Mouse (Mus musculus): Measurements from ENCODE around the gene Btbd16.

Btbd16 gene

GRCm38 (mm10) chr7:130819624-130820023 is 45.8 kb downstream of the Btbd16 start:
- peak; percentile 88 for DNase-seq

DNA sequence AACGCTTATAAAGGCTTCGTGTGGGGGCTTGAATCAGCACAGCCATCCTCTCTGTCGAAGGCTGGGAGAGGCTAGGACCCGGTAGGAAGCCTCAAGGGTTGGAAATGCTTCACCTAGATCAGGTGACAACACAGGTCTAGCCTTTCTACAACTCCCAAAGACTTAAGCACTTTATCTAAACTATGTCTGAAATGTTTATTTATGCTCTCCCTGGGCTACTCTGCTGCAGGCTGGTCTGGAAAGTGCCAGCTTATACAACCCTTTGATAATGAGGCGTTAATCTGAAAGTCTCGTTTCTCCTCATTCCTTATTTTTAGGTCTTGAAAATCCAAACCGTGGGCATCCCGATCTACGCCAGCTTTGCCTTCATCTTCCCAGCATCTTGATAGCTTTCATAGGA is 50.1 kb downstream of the Btbd16 start:
- no peak for DNase-seq

- no peak for DNase-seq
Measured at GRCm38 (mm10) chr7:130826343-130826742, 52.5 kb downstream of the Btbd16 start.

- no peak for DNase-seq
Measured at GRCm38 (mm10) chr7:130827431-130827830, 53.6 kb downstream of the Btbd16 start.

GRCm38 (mm10) chr7:130827844-130828403 is 54.1 kb downstream of the Btbd16 start:
- no peak for DNase-seq

- DNase-seq = no peak
Measured at GRCm38 (mm10) chr7:130828475-130828874, 54.6 kb downstream of the Btbd16 start.

DNA sequence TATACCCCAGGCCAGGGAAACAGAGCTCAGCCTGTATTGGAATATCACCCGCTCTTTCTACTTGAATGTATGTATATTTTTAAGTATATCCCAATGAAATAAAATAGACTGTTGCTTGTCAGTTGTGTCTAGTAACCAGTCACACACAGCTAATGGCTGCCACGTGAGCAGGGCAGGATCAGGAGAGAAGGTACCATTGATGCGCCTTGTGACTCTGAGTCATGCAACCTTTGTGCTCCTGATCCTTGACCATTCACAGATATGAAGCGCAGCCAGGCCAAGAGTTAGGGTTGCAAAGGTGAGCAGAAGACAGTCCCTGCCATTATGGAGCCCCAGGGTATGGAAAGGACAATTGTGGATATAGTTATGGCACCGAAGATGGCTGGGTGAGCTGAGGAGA is 57.7 kb downstream of the Btbd16 start:
- DNase-seq = no peak

DNA sequence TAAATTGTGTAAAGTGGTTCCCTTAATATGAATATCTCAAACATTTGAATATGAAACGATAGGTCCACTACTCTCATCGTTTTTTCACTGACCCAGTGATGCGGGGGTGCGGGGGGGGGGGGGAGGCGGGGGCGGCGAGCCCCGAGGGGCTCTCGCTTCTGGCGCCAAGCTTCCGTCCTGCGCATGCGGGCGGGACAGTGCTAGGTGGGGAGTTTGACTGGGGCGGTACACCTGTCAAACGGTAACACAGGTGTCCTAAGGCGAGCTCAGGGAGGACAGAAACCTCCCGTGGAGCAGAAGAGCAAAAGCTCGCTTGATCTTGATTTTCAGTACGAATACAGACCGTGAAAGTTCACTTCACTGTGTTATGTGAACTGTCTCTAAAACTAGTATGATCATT is 60.4 kb downstream of the Btbd16 start:
- DNase-seq = no peak

DNA sequence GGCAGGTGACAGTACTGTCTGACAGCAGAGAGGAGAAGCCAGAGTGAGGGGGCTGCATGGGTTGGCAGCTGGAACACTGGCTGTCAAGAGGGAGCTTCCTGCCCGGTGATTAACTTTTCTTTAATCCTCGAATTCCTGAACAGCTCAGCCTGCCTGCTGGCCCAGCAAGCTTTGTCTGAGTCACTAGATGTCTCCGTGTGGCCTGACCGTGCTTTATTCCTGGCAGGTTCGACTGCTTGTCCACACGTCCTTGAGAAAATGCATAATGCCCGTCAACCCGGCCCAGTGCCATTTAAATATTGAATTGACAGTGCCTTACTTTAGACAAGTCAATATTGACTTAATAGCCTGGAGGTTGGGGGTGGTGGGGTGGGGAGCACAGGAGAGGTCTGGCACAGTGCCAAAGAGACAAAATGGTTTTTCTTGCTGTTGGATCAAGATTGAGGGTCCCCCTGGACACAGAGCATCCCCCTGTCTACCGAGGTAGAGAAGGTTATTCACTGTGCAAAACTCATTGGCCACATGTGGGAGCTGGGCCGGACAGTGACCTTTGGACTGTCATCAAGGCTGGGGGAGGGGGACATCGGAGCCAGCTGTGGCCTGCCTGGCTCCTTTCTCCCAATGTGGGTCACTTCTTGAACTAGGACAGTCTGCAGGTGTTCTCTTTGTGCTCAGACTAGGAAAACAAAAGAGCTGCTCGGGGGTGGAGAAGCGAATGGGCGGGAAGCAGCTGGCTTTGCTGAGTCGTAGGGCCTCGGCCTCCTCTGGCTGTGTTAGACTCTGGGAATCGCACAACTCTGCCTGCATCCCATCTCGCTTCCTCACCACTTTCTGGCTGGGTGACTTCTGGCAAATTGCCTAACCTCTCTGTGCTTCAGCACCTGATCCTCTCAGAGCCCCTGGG is 61.3 kb downstream of the Btbd16 start:
- DNase-seq = no peak

- DNase-seq = no peak
Measured at GRCm38 (mm10) chr7:130836066-130836465, 62.2 kb downstream of the Btbd16 start.

DNA sequence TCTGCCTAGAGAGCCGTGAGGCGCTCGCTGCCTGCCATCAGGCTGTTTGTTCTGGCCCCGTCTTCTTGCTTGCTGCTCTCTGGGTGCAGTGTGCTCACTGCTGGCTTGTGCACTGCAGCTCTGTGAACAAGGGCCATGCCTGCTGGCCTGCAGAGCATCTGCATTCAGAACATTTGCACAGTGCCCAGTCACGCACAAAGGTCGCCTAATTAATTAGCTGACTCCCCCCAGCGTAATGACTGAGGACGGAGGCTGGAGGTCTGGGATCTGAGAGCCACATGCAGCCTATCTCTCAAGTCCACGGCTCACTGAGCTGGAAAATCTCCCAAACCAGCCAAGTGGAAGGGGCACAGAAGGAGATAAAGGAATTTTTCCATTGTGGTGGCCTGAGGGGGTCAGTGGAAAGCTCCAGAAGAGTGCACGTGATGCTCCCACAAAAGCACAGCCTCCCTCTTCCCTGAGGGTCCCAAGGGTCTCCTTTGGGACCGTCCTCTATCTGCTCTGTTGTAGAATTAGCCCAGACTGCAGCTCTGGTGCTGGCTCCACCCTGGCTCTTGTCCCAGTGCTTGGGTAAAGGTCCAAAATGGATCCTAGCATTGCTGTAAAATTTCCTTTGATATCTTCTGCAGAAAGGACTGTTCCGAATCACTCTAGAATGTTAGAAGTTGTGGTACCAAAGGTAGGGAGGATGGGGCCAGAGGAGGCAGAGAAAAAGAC is 64.2 kb downstream of the Btbd16 start:
- no peak for DNase-seq

- no peak for DNase-seq
Measured at GRCm38 (mm10) chr7:130838658-130839025, 64.8 kb downstream of the Btbd16 start.

DNA sequence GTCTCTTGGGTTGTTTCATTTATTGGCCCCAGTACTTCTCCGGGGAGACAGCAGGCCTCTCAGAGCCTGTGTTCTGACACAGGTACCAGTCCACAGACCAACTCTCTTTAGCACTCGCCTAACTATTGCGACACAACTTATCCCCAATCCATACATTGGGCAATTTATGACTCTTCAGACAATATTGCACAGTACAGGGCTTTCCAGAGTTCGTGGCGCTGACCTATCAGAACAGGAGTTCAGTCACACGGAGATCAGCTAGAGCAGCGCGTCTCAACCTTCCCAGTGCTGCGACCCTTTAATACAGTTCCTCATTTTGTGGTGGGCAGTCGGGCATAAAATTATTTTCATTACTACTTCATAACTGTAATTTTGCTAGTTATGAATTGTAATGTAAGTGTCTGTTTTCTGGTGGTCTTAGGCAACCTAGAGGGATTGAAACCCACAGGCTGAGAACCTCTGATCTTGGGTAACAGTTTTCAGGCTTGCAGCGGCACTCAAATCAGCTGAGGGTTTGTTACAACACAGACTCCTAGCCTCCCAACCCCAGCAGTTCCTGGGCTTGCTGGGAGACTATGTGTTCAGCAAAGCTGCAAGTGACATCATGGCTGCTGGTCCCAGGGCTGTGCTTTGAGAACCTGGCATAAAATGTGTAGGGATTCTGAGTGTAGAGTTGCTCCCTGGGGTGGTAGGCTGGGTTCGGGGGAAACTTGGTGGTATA is 65.7 kb downstream of the Btbd16 start:
- no peak for DNase-seq

- no peak for DNase-seq
Measured at GRCm38 (mm10) chr7:130847164-130847718, 73.4 kb downstream of the Btbd16 start.

GRCm38 (mm10) chr7:130854684-130855292 is 80.9 kb downstream of the Btbd16 start:
- DNase-seq = no peak

DNA sequence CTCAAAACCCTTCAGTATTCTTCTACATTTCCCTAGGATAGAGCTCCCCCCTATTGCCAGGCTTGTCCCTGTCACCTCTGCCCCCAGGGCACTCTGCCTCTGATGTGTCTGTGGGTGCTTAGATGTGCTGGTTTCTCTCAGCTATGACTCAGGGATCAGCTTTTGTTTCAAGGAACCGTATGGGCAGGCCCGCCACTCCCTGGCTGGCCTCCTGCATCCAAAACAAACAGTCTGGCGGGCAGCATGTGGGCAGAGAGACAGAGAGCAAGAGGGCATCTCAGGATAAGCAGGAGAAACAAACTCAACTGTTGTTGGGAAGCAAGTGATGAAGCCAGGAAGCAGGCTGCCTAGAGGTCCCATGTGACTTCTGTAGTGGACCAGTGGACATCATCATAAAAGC is 81.8 kb downstream of the Btbd16 start:
- peak; percentile 39 for DNase-seq

DNA sequence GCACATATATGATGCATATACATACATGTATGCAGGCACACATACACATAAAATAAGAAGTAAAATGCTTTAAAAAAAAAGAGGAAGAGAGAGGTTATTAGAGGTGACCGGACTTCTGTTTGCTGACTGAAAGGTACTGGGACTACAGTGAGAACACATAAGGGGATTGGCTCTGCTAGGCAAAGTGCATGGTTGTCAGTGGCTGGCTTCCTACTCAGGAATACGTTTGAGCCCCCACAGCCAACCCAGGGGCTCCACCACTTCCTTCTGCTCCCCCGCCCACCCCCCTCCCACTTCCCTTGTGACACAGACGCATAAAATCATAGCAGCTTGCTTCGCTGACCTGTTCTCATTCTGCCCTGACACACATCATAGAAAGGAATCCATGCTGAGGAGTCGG is 84.1 kb downstream of the Btbd16 start:
- no peak for DNase-seq

DNA sequence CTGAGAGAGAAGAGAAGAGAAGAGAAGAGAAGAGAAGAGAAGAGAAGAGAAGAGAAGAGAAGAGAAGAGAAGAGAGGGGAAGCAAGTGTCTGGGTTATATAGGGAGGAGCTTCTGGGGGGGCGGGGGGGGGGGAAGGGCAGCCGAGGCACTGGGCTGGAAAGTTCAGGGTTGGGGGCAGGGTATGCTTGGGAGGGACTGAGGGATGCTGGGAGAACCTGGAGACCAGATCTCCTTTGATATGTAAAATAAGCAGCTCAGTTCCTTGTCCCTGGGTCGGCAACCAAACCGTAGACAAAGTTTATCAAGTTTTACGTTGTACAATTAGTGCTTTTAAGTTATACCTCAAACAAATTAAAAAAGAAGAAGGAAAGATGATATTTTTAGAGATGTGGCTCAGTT is 86.1 kb downstream of the Btbd16 start:
- DNase-seq = no peak

- peak; percentile 18 for DNase-seq
Measured at GRCm38 (mm10) chr7:130860721-130861142, 86.9 kb downstream of the Btbd16 start.

DNA sequence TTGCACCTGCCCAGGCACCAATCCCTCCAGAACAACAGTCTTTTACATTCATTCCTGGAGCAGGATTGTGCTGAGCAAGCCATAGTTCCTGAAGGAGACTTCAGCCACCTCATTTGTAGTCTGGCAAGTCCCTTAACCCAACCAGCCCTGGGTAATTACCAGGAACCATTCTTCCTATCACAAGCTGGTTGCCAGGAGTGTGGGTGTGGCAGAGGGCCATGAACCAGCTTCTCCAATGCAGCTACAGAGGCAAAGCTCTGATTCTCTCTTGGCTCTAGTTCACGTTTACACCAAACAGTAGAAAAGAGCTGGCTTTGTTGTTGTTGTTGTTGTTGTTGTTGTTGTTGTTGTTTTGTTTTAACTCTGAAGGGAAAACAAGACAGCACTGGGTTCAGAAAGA is 88.6 kb downstream of the Btbd16 start:
- peak; percentile 57 for DNase-seq

- DNase-seq = peak; percentile 29
Measured at GRCm38 (mm10) chr7:130864711-130865110, 90.8 kb downstream of the Btbd16 start.
